Mouse (Mus musculus) embryo, embryonic 11 days (tissue): ENCODE results near the gene Clcn5.
A peak's percentile ranks its signal among the peaks of the same experiment; 100 is the strongest.

Experiments
- DNase-seq: peaks from one replicate; pipeline ENCODE4 v3.0.0-alpha.2; 2015

The Clcn5 gene

GRCm38 (mm10) chrX:7319089-7319721, at the start of gene Clcn5:
TSS of gene Clcn5 (minus strand) at chrX:7319358.
- peak; percentile 94 for DNase-seq

GRCm38 (mm10) chrX:7325455-7325854, 6.3 kb upstream of the Clcn5 start:
- no peak for DNase-seq

GRCm38 (mm10) chrX:7322288-7322687, 3.1 kb upstream of the Clcn5 start:
- DNase-seq = peak; percentile 54

- no peak for DNase-seq
These were observed 1.4 kb upstream of the Clcn5 start for GRCm38 (mm10) chrX:7320571-7320970.

- no peak for DNase-seq
These were observed 570 bp downstream of the Clcn5 start for GRCm38 (mm10) chrX:7318551-7319025.

GRCm38 (mm10) chrX:7315115-7315514, 4.0 kb downstream of the Clcn5 start:
- peak; percentile 8 for DNase-seq

- peak; percentile 10 for DNase-seq
These were observed 4.5 kb downstream of the Clcn5 start for GRCm38 (mm10) chrX:7314645-7315044.

GRCm38 (mm10) chrX:7308242-7308641, 10.9 kb downstream of the Clcn5 start:
- DNase-seq = no peak

GRCm38 (mm10) chrX:7306861-7307260, 12.3 kb downstream of the Clcn5 start:
- DNase-seq = no peak

- DNase-seq = no peak
These were observed 26.2 kb downstream of the Clcn5 start for GRCm38 (mm10) chrX:7292981-7293380.

- no peak for DNase-seq
These were observed 26.9 kb downstream of the Clcn5 start for GRCm38 (mm10) chrX:7292151-7292768.

- peak; percentile 4 for DNase-seq
These were observed 30.2 kb downstream of the Clcn5 start for GRCm38 (mm10) chrX:7288976-7289375.

GRCm38 (mm10) chrX:7287051-7287734, 32.0 kb downstream of the Clcn5 start:
- no peak for DNase-seq

GRCm38 (mm10) chrX:7282636-7283035, 36.5 kb downstream of the Clcn5 start:
- no peak for DNase-seq

GRCm38 (mm10) chrX:7279722-7280121, 39.4 kb downstream of the Clcn5 start:
- no peak for DNase-seq

- no peak for DNase-seq
These were observed 42.6 kb downstream of the Clcn5 start for GRCm38 (mm10) chrX:7276564-7276963.

GRCm38 (mm10) chrX:7261149-7261548, 58.0 kb downstream of the Clcn5 start:
- no peak for DNase-seq

- DNase-seq = peak; percentile 31
These were observed 58.6 kb downstream of the Clcn5 start for GRCm38 (mm10) chrX:7260400-7261113.

- no peak for DNase-seq
These were observed 59.4 kb downstream of the Clcn5 start for GRCm38 (mm10) chrX:7259718-7260117.

GRCm38 (mm10) chrX:7256022-7256421, 63.1 kb downstream of the Clcn5 start:
- no peak for DNase-seq

GRCm38 (mm10) chrX:7204099-7204498, 115.1 kb downstream of the Clcn5 start:
- no peak for DNase-seq

GRCm38 (mm10) chrX:7203535-7203934, 115.6 kb downstream of the Clcn5 start:
- DNase-seq = no peak

- no peak for DNase-seq
These were observed 121.3 kb downstream of the Clcn5 start for GRCm38 (mm10) chrX:7197833-7198232.
